ENCODE assay signal across 9 mouse cellular contexts in genomic region chr1:4671237-4672019, GRCm38 (mm10).
DNase-seq lines count a peak whose midpoint lies in the region; ATAC-seq and TF ChIP-seq lines count a peak whose summit lies in the region.
"Had no signal": no experiment of that assay in that cellular context is flagged by ENCODE, and none has a peak within 500 bp of the region (broad histone marks: within the 10 kb centered on the region; RNA-seq: fewer than 3 reads in every experiment).

No protein-coding gene starts in this region.

- 3% methylated on average over 1 of the region's 1 CpGs for WGBS in lung, embryonic 16.5 days
- 2% methylated on average over 1 of the region's 1 CpGs for WGBS in lung, adult 2 months

- no peak overlapping the region for H3K9ac ChIP-seq in lung, embryonic 16.5 days (ENCODE audit: low read length)

- no peak for TF ChIP-seq CTCF in lung, adult 2 months (IDR thresholded peaks at IDR 0.05; ENCODE audit: insufficient read depth, low read length)

- intact Hi-C loops in left cerebral cortex, postnatal 14 days (cut with DNase I), result no loop called here

- TF ChIP-seq POLR2A in lung, adult 2 months (IDR thresholded peaks at IDR 0.05; ENCODE audit: borderline replicate concordance, extremely low read depth, low read depth, low read length), result no peak

- H3K27me3 ChIP-seq in lung, embryonic 16.5 days (ENCODE audit: control insufficient read depth, insufficient read depth, low read depth, low read length), result no peaks in the 10 kb centered on the region
- H3K27me3 ChIP-seq in splenic B cell, adult 2 months (ENCODE audit: control insufficient read depth, insufficient read depth, low read length, poor library complexity, severe bottlenecking), result no peaks in the 10 kb centered on the region

- no peak overlapping the region for H3K4me3 ChIP-seq in lung, embryonic 16.5 days (ENCODE audit: low read length)
- H3K4me3 ChIP-seq in lung, adult 2 months (replicated peaks; ENCODE audit: extremely low read depth, low read depth, low read length), result no peak overlapping the region

- DNase-seq in adrenal gland, adult (ENCODE audit: inconsistent age in 2 of 2, low spot score in 1 of 2), result peak; percentile 36 to 90
- no peak for DNase-seq in adrenal gland, postnatal 4 days (ENCODE audit: low spot score in 2 of 2)
- no peak for DNase-seq in lung, adult 2 months
- DNase-seq in kidney, adult 18-20 months, result peak; percentile 39
- DNase-seq in splenic B cell, adult 2 months (ENCODE audit: low read depth, low spot score), result peak; percentile 6
- DNase-seq in left cerebral cortex, postnatal 14 days (ENCODE audit: low spot score in 2 of 2), result no peak
- DNase-seq in frontal cortex, postnatal 14 days (ENCODE audit: low spot score in 2 of 2), result no peak

- H3K4me1 ChIP-seq in lung, embryonic 16.5 days (replicated peaks; ENCODE audit: control insufficient read depth, insufficient read depth, low read length), result no peaks in the 10 kb centered on the region; the same call in 1 of the 2 replicates
- H3K4me1 ChIP-seq in lung, adult 2 months (ENCODE audit: control insufficient read depth, insufficient read depth, low read length), result peaks cover 5% of the 10 kb centered on the region

- H3K36me3 ChIP-seq in lung, embryonic 16.5 days (ENCODE audit: control insufficient read depth, insufficient read depth, low read length), result no peaks in the 10 kb centered on the region
- H3K36me3 ChIP-seq in splenic B cell, adult 2 months (ENCODE audit: control insufficient read depth, insufficient read depth, low read length, poor library complexity, severe bottlenecking), result no peaks in the 10 kb centered on the region

- no peaks in the 10 kb centered on the region for H3K9me3 ChIP-seq in lung, embryonic 16.5 days (ENCODE audit: control insufficient read depth, low read length)

- ATAC-seq in lung, embryonic 16.5 days (ENCODE audit: low read depth), result peak; percentile 70

- H3K4me2 ChIP-seq in lung, embryonic 16.5 days (ENCODE audit: low read depth, low read length), result no peak overlapping the region

- H3K27ac ChIP-seq in lung, embryonic 16.5 days (ENCODE audit: low read length), result peak overlapping the region; percentile 49; the same call in 1 of the 2 replicates
- H3K27ac ChIP-seq: macrophage had no signal

Comparison
In these comparisons a context has a peak if more than half of its experiments do, and no peak if none do; other contexts are left out.
1. DNase-seq: peak in adrenal gland, adult (2 of 2), kidney, adult 18-20 months (single experiment) and splenic B cell, adult 2 months (single experiment); none in adrenal gland, postnatal 4 days (0 of 2), lung, adult 2 months (single experiment), left cerebral cortex, postnatal 14 days (0 of 2) and frontal cortex, postnatal 14 days (0 of 2).